Mouse (Mus musculus): ENCODE measurements around the gene Slc25a25.

DNA sequence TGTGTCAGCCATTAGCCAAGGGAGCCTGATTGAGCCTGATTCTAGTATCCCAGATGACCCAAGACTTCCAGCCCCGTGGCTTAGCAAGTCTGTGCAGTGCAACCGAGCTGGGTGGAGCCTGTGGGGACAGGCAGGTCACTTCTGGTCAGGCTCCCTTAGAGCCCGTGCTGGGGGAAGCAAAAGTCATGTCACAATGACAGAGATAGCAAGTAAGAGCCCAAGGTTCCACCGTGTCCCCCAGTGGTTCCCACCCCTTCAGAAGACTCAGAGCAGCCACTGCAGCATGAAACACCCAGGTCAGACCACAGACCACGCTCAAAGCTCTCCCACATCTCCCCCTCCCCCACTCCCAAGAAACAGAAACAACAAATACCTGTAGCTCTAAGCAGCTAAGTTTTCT is 44.9 kb upstream of the Slc25a25 start:
- TF ChIP-seq ZNF384 (IDR thresholded peaks at IDR 0.05; ENCODE audit: low read depth, low read length): no peak
- no peak for TF ChIP-seq MAFK (IDR thresholded peaks at IDR 0.05; ENCODE audit: insufficient read depth, low read depth, low read length)
- TF ChIP-seq HCFC1 (IDR thresholded peaks at IDR 0.05; ENCODE audit: borderline replicate concordance, insufficient read depth, low read length): no peak
- no peak for TF ChIP-seq CHD2 (IDR thresholded peaks at IDR 0.05; ENCODE audit: low read depth, low read length)
- TF ChIP-seq ZC3H11A (IDR thresholded peaks at IDR 0.05; ENCODE audit: borderline replicate concordance, low read depth, low read length): no peak

Measured in ES-E14 (cell line).